Mouse (Mus musculus) intestine, embryonic 14.5 days (tissue): ENCODE data around the gene Tjp2. TPM values are rescaled to one million over a fixed set of nuclear protein-coding genes. Genes with fewer than 3 reads are reported as not detected.

Experiments
- ATAC-seq: fragments of 200-750 bp; cut with Nextera tagmentation; replicated peaks from 2 replicates; pipeline ENCODE4 v1.8.0; 2017; ENCODE audit warnings: low read depth, moderate number of reproducible peaks, moderate TSS enrichment, moderate library complexity; ENCODE audit not compliant: low FRiP score, low TSS enrichment
- DNase-seq: peaks from one replicate; pipeline ENCODE4 v3.0.0-alpha.2; 2018; ENCODE audit warnings: low spot score
- H3K27ac ChIP-seq: fragments of 300-500 bp; sonication (generic); 2 replicates; pipeline ENCODE4 v1.5.1; 2014; ENCODE audit warnings: low read depth, mild to moderate bottlenecking, control low read depth
- H3K27me3 ChIP-seq: fragments of 300-500 bp; sonication (generic); replicated peaks from 2 replicates; pipeline ENCODE4 v1.6.1; 2014; ENCODE audit warnings: low read length, control low read depth; ENCODE audit not compliant: control insufficient read depth, insufficient read depth
- H3K36me3 ChIP-seq: fragments of 300-500 bp; sonication (generic); 2 replicates; pipeline ENCODE4 v1.6.1; 2014; ENCODE audit warnings: low read length, control low read depth; ENCODE audit not compliant: control insufficient read depth, insufficient read depth
- H3K4me1 ChIP-seq: fragments of 300-500 bp; sonication (generic); replicated peaks from 2 replicates; pipeline ENCODE4 v1.6.1; 2014; ENCODE audit warnings: low read length, control low read depth, mixed read lengths; ENCODE audit not compliant: control insufficient read depth, insufficient read depth
- H3K4me2 ChIP-seq: fragments of 300-500 bp; sonication (generic); 2 replicates; pipeline ENCODE4 v1.6.1; 2014; ENCODE audit warnings: low read length
- H3K4me3 ChIP-seq: fragments of 300-500 bp; sonication (generic); 2 replicates; pipeline ENCODE4 v1.5.1; 2014; ENCODE audit warnings: low read depth, low read length, control low read depth, mixed read lengths
- H3K9ac ChIP-seq: fragments of 300-500 bp; sonication (generic); 2 replicates; pipeline ENCODE4 v1.6.1; 2014; ENCODE audit warnings: mild to moderate bottlenecking, low read length
- H3K9me3 ChIP-seq: fragments of 300-500 bp; sonication (generic); 2 replicates; pipeline ENCODE4 v1.6.1; 2016; ENCODE audit warnings: low read length, control low read depth; ENCODE audit not compliant: control insufficient read depth
- WGBS: fragments of 180-500 bp; shearing (Covaris S2); extraction: QIAGEN DNeasy Blood & Tissue Kit; methylation state at CpG from one replicate; pipeline ENCODE4 v1.1.7; 2014; 5-methylcytosine and 5-hydroxymethylcytosine counted together
- polyA plus RNA-seq: library from polyadenylated mRNA; unstranded; fragments of >200 nt; fragmentation: Nextera tagmentation; extraction: Ambion mirVana; gene quantifications from 2 replicates; pipeline ENCODE4 v1.2.1, GENCODE M21; 2014

Tjp2 gene
- 38.0 and 41.9 TPM in 2 replicates for polyA plus RNA-seq

DNA sequence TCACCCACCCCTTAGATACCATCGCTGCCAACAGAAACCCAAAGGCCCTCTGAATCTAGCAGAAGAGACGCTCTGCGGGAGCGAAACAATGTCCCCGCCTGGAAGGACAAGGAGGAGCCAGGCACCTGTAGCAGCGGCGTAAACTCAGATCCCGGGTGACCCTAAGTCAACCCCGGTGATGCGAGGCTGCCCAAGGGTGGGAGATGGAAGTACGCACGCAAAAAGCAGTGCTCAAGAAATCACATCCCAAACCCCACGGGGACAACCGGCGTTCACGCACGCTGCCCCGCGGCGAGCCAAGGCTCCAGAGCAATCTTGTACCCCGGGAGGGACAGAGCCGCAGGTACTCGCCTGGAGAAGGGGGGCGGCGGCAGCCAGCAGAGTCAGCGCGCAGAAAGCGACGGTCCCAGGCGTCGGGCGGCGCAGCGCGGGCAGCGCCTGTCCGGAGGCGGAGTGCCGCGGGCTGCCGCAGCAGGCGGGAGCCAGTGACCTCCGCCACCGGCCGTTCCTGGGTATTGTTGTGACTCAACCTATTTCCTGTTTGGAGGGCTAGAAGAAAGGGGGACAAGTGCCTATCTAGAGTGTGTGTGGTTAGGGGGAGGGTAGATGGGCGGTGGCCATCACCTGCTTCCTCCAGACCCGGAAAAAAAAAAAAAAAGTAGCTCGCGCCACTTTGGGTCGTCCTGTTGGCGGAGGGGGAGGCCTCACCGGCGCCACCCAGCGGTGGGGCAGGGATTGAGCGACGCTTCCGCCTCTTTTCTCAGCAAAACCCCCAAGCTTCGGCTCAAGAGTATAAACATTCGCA is at the start of gene Tjp2:
Gene Tjp2 (minus strand): TSS at position 531 of the 805 bp plus-strand sequence.
- H3K4me3 ChIP-seq = peak within 1 kb of the TSS; percentile 57
- H3K4me1 ChIP-seq = peaks cover 4% of the 10 kb centered on the region; the same call in 1 of the 2 replicates
- DNase-seq (peak; percentile 80), ATAC-seq (peak; percentile 86)
- no peaks in the 10 kb centered on the region for H3K36me3 ChIP-seq
- peak within 1 kb of the TSS; percentile 77 for H3K4me2 ChIP-seq
- H3K27me3 ChIP-seq = peaks cover 30% of the 10 kb centered on the region
- H3K27ac ChIP-seq = peak within 1 kb of the TSS; percentile 87
- peak within 1 kb of the TSS; percentile 67 for H3K9ac ChIP-seq
- WGBS = under 1% methylated on average over 58 of the region's 59 CpGs
- H3K9me3 ChIP-seq = no peaks in the 10 kb centered on the region

DNA sequence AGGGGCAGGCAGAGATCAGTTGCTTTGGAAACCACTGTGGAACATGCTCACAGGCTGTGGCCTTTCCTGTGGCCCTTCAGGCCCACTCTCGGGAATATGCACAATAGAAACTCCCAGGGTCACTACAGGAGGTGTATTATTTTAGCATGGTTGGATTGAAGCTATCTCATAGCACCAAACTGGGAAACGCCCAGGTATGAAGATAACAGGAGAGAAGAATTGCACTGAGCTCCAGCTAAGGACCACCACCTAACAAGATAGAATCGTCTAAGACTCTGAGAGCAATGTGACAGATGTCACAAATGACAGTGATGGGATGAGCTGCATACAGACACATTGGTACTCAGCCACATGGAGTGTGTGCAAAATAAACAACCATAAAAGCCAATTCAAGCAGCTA is 49.5 kb upstream of the Tjp2 start:
- no peaks in the 10 kb centered on the region for H3K27me3 ChIP-seq
- 80% methylated on average over 3 of the region's 3 CpGs for WGBS
- H3K27ac ChIP-seq = no peak overlapping the region

DNA sequence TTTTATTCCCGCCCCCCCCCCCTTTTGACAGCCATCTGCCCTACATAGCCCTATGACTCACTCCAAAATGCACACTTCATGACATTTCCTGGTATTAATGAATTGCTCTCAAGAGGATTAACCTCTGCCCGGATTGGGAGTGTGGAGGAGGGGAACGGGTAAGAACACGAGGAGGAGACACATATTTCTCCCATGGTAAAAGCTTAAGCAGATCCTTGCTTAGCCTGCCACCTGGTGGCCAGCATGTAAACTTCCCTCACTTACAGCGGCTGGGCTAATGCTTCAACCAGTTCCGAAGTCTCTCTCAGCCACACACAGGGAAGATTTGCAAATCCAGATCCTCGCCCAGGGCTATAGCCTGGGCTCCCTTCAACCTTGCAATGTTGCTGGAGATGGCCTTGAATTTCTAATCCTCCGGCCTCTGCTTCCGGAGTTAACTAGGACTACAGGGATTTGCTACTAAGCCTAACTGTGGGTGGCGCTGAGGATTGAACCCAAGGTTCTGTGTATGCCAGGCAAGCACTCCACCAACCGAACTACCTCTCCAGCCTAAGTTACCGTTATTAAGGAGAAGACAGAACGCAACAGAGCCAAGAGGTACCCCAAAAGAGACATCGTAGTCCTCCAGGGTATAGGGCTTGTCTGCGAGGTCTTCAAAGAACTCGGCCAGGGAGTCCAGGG is 47.1 kb upstream of the Tjp2 start:
- H3K36me3 ChIP-seq = peaks cover 11% of the 10 kb centered on the region; the same call in 1 of the 2 replicates
- no peaks in the 10 kb centered on the region for H3K9me3 ChIP-seq
- 44% methylated on average over 16 of the region's 16 CpGs for WGBS
- H3K4me3 ChIP-seq = no peak overlapping the region
- H3K27me3 ChIP-seq = no peaks in the 10 kb centered on the region
- H3K4me1 ChIP-seq = 0 out of 2 replicates have a peak, but pooled peaks cover 5% of the 10 kb centered on the region
- DNase-seq (peak; percentile 93), ATAC-seq (peak; percentile 90)
- H3K4me2 ChIP-seq = peak overlapping the region; percentile 38
- peak overlapping the region; percentile 20; the same call in 1 of the 2 replicates for H3K27ac ChIP-seq
- H3K9ac ChIP-seq = no peak overlapping the region

More for the DNA sequence above, 49.5 kb upstream of the Tjp2 start:
- no peaks in the 10 kb centered on the region for H3K9me3 ChIP-seq
- H3K4me1 ChIP-seq = peaks cover 5% of the 10 kb centered on the region
- H3K4me3 ChIP-seq = no peak overlapping the region
- no peak for DNase-seq
- no peak overlapping the region for H3K4me2 ChIP-seq
- peaks cover 10% of the 10 kb centered on the region; the same call in 1 of the 2 replicates for H3K36me3 ChIP-seq
- no peak overlapping the region for H3K9ac ChIP-seq
- ATAC-seq = no peak

DNA sequence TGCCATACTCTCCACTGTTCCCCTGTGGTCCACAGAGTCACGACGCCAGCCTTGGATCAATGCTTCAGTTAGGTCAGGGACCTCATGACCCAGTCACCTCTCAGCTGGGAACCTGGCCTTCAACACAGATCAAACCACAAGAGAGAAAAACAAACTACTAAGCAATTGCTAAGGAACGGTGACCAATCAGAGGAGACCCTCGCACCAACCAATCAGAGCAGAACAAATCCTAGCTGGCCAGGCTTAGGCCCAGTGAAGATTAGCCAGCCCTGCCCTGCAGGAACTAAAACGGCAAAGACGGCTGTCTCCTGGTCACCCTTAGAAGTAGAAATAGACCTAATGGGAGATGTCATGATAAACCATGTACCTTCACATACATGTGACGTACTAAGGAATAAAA is 46.5 kb upstream of the Tjp2 start:
- H3K27ac ChIP-seq = peak overlapping the region; percentile 20; the same call in 1 of the 2 replicates
- peak; percentile 62 for DNase-seq
- H3K4me2 ChIP-seq = peak overlapping the region; percentile 38

DNA sequence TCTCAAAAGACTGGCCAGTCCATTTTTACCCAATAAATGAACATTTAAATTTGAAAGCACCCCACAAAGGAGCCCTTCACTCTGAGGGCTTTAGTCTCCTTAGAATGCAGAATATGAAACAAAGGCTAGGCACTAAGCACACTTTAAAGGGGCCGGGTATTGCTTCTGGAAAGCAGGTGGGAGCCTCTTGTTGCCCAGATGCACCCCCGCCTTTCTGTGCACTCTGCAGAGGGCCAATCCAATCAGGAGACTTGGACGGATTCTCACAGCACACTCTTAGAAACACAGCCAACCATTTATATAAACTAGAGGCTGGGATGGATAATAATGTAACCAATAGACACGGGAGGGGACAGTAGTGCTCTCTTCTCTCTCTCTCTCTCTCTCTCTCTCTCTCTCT is 43.7 kb upstream of the Tjp2 start:
- no peak for ATAC-seq

More for the DNA sequence above, 46.5 kb upstream of the Tjp2 start:
- Histone ChIP-seq H3K9ac (no peak overlapping the region), H3K4me3 (no peak overlapping the region), H3K4me1 (0 out of 2 replicates have a peak, but pooled peaks cover 5% of the 10 kb centered on the region), H3K9me3 (no peaks in the 10 kb centered on the region), H3K27me3 (no peaks in the 10 kb centered on the region), H3K36me3 (peaks cover 15% of the 10 kb centered on the region; the same call in 1 of the 2 replicates)
- ATAC-seq = peak; percentile 80
- 43% methylated on average over 7 of the region's 7 CpGs for WGBS

DNA sequence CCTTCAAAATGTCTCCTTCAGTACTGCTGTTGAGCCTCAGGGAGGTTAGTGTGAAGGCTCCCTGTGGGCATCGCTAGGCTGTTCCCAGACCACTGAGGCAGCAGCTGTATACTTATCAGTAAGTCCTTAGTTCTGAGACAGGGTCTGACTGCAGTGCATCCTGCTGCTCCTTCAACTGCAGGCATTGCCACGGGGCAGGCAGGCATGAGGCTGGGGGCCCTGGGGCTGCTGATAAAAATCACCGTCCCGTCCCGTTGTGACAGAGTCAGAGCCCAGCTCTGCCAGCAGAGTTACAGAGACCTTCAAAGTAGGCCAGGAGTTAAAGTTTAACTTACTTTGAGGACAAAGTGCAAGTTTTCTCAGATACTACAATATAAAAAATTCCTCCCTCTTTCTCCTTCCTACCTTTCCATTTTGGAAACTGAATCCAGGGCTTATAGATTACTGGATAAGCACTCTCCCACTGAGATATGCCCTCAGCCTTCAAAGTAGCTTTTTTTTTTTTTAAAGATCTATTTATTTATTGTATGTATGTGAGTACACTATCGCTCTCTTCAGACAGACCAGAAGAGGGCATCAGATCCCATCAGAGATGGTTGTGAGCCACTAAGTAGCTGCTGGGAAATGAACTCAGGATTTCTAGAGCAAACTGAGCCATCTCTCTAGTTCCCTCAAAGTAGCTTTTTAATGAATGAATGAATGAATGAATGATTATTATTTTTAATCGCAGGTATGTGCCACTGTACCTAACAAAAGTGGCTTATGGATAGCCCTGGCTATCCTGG is 41.4 kb upstream of the Tjp2 start:
- Histone ChIP-seq H3K4me3 (no peak overlapping the region), H3K9me3 (no peaks in the 10 kb centered on the region), H3K27ac (peak overlapping the region; percentile 60), H3K27me3 (no peaks in the 10 kb centered on the region), H3K4me1 (0 out of 2 replicates have a peak, but pooled peaks cover 5% of the 10 kb centered on the region), H3K9ac (no peak overlapping the region), H3K4me2 (0 out of 2 replicates have a peak overlapping the region, but pooled peaks have one; percentile 2), H3K36me3 (peaks cover 11% of the 10 kb centered on the region; the same call in 1 of the 2 replicates)
- DNase-seq (peak; percentile 69), ATAC-seq (no peak; the same call in 1 of the 2 replicates)
- WGBS = 69% methylated on average over 7 of the region's 7 CpGs

More for the DNA sequence above, 43.7 kb upstream of the Tjp2 start:
- Histone ChIP-seq H3K36me3 (peaks cover 14% of the 10 kb centered on the region; the same call in 1 of the 2 replicates), H3K4me3 (no peak overlapping the region), H3K9ac (no peak overlapping the region), H3K9me3 (no peaks in the 10 kb centered on the region), H3K27me3 (no peaks in the 10 kb centered on the region), H3K27ac (no peak overlapping the region), H3K4me2 (no peak overlapping the region), H3K4me1 (0 out of 2 replicates have a peak, but pooled peaks cover 5% of the 10 kb centered on the region)
- WGBS = 54% methylated on average over 4 of the region's 4 CpGs
- DNase-seq = no peak

DNA sequence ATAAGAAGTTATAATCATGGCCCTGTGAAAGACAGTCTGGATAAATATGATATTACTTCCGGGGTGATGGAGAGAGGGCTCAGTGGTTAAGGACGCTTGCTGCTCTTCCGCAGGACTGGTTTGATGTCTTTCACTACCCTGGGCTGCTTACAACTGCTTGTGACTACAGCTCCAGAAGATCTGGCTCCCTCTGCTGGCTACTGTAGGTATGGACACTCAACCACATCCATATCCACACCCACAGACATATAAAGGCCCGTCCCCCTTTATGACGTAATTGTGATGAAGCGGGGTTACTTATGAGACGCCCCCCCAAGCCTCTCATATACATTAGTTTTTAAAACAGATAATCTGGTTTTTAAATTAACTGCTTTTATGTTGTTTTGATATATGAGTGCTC is 40.2 kb upstream of the Tjp2 start:
- no peak overlapping the region for H3K4me2 ChIP-seq
- no peaks in the 10 kb centered on the region for H3K9me3 ChIP-seq
- ATAC-seq (peak; percentile 83), DNase-seq (peak; percentile 86)
- H3K4me3 ChIP-seq = no peak overlapping the region
- peaks cover 15% of the 10 kb centered on the region; the same call in 1 of the 2 replicates for H3K36me3 ChIP-seq
- 47% methylated on average over 7 of the region's 7 CpGs for WGBS
- H3K27ac ChIP-seq = no peak overlapping the region
- H3K4me1 ChIP-seq = 0 out of 2 replicates have a peak, but pooled peaks cover 5% of the 10 kb centered on the region
- H3K27me3 ChIP-seq = no peaks in the 10 kb centered on the region
- H3K9ac ChIP-seq = no peak overlapping the region

DNA sequence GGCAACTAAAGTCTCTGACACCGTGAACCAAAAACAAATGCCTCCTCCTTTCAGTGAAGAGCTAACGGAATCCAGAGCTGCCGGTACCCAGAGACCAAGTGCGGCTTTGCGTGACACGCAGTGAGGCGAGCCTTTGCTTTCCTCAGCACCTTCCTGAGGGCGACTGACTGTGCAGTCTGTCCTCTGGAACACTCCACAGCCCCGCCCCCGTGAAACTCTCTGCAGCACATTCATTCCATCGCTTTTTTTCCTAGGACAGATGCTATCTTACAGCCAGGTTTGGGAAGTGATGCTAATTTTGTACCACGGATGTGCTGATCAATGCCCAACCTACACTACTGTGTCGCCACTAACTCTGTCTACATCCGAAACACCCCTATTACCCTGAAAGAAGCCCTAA is 37.9 kb upstream of the Tjp2 start:
- Histone ChIP-seq H3K9me3 (no peaks in the 10 kb centered on the region), H3K27ac (no peak overlapping the region), H3K4me1 (0 out of 2 replicates have a peak, but pooled peaks cover 4% of the 10 kb centered on the region), H3K36me3 (peaks cover 15% of the 10 kb centered on the region; the same call in 1 of the 2 replicates), H3K4me2 (no peak overlapping the region), H3K27me3 (no peaks in the 10 kb centered on the region), H3K9ac (no peak overlapping the region), H3K4me3 (no peak overlapping the region)
- no peak for DNase-seq
- ATAC-seq = no peak
- WGBS = 91% methylated on average over 14 of the region's 14 CpGs
